Mouse (Mus musculus): ENCODE measurements at regions not wholly inside any gene's neighbourhood (a gene's known extent, or its start where the extent isn't known, plus 50 kb on each side); places are given as distances from the start of the nearest gene placed in this dataset.

DNA sequence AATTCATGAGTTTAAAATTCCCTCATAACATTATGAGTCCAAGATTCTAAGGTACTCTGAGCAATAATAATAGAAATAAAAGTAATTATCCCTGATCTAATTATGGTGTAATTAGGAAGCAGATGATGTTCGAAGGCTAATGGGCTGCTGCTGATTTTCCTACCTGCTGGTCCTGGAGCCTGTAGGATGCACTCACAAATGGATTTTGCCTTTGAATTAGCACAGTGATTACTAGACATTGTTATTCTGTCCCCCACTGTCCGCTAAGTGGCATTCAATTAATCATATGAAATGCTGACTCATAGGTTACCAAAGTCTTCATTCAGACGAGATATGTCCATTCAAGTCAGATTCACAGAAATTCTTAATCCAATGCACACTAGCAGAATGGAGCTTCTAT is 246.0 kb upstream of the Klf6 start:
- Histone ChIP-seq H3K9ac (ENCODE audit: insufficient read depth, low read depth, low read length, poor library complexity, severe bottlenecking) (no peak overlapping the region), H3K36me3 (ENCODE audit: control insufficient read depth, insufficient read depth, low read length, poor library complexity, severe bottlenecking) (no peaks in the 10 kb centered on the region), H3K9me3 (ENCODE audit: control insufficient read depth, insufficient read depth, low read depth, low read length) (no peaks in the 10 kb centered on the region), H3K4me1 (ENCODE audit: control insufficient read depth in 2 of 2, insufficient read depth in 2 of 2, low read length in 2 of 2, poor library complexity in 1 of 2) (no peaks in the 10 kb centered on the region), H3K27ac (ENCODE audit: insufficient read depth, low read depth, low read length, poor library complexity, severe bottlenecking) (no peak overlapping the region), H3K4me3 (ENCODE audit: insufficient read depth in 1 of 2, low read depth in 1 of 2, low read length in 2 of 2, poor library complexity in 1 of 2, severe bottlenecking in 1 of 2) (no peak overlapping the region)
- in situ Hi-C loops (cut with MboI; ENCODE audit: low sequenced_read_pairs in 2 of 2, unreplicated experiment in 2 of 2): no loop called here
- DNase-seq (ENCODE audit: low read depth, low spot score): no peak
- TF ChIP-seq CHD2 (IDR thresholded peaks at IDR 0.05; ENCODE audit: low read depth, low read length) (no peak), ZNF384 (IDR thresholded peaks at IDR 0.05; ENCODE audit: low read depth, low read length) (no peak), MAFK (IDR thresholded peaks at IDR 0.05; ENCODE audit: insufficient read depth, low read depth, low read length) (no peak)

DNA sequence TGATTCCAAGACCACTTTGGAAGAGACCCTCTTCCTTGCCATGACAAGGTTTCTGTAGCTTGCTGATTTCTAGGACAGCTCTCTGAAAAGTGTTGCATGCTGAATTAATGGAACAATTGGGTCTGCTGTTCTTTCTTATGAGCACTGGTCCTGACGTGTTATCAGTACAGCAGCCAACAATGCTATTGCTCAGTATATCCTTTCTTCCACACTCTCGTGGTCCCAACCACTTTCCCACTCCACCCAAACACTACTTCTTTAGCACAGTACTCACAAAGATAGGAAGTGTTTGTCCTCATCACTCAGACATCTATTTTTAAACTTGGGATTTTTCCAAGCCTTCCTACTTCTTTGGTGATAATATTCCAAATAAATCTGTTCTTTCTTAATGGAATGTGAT is 233.2 kb upstream of the Klf6 start:
- Histone ChIP-seq H3K36me3 (ENCODE audit: control insufficient read depth, insufficient read depth, low read length, poor library complexity, severe bottlenecking) (no peaks in the 10 kb centered on the region), H3K9ac (ENCODE audit: insufficient read depth, low read depth, low read length, poor library complexity, severe bottlenecking) (no peak overlapping the region), H3K4me1 (ENCODE audit: control insufficient read depth in 2 of 2, insufficient read depth in 2 of 2, low read length in 2 of 2, poor library complexity in 1 of 2) (no peaks in the 10 kb centered on the region), H3K4me3 (ENCODE audit: insufficient read depth in 1 of 2, low read depth in 1 of 2, low read length in 2 of 2, poor library complexity in 1 of 2, severe bottlenecking in 1 of 2) (no peak overlapping the region), H3K27ac (ENCODE audit: insufficient read depth, low read depth, low read length, poor library complexity, severe bottlenecking) (no peak overlapping the region), H3K9me3 (ENCODE audit: control insufficient read depth, insufficient read depth, low read depth, low read length) (no peaks in the 10 kb centered on the region)
- in situ Hi-C loops (cut with MboI; ENCODE audit: low sequenced_read_pairs in 2 of 2, unreplicated experiment in 2 of 2): no loop called here
- no peak for DNase-seq (ENCODE audit: low read depth, low spot score)
- TF ChIP-seq HCFC1 (IDR thresholded peaks at IDR 0.05; ENCODE audit: borderline replicate concordance, insufficient read depth, low read length) (no peak), ZNF384 (IDR thresholded peaks at IDR 0.05; ENCODE audit: low read depth, low read length) (no peak), MAFK (IDR thresholded peaks at IDR 0.05; ENCODE audit: insufficient read depth, low read depth, low read length) (no peak), ZC3H11A (IDR thresholded peaks at IDR 0.05; ENCODE audit: borderline replicate concordance, low read depth, low read length) (no peak), CHD2 (IDR thresholded peaks at IDR 0.05; ENCODE audit: low read depth, low read length) (no peak)

DNA sequence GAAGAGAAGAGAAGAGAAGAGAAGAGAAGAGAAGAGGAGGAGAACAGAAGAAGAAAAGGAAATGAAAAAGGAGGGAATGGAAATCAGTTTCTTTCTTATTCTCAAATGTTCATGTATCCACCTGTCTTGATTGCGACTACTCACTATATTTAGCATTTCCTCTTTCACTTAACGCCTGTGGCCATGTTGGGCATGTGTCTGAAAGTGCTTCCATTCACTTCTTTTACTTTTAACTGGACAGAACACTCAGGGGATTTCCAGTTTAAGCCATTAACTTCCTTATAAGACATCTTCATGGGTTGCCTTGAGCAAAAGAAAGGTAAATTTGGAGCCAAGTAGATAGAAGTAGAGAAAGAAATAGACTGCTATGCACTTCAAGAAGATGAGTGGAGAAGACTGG is 226.3 kb upstream of the Klf6 start:
- Histone ChIP-seq H3K9me3 (ENCODE audit: control insufficient read depth, insufficient read depth, low read depth, low read length) (no peaks in the 10 kb centered on the region), H3K4me1 (ENCODE audit: control insufficient read depth in 2 of 2, insufficient read depth in 2 of 2, low read length in 2 of 2, poor library complexity in 1 of 2) (no peaks in the 10 kb centered on the region), H3K36me3 (ENCODE audit: control insufficient read depth, insufficient read depth, low read length, poor library complexity, severe bottlenecking) (no peaks in the 10 kb centered on the region), H3K4me3 (ENCODE audit: insufficient read depth in 1 of 2, low read depth in 1 of 2, low read length in 2 of 2, poor library complexity in 1 of 2, severe bottlenecking in 1 of 2) (no peak overlapping the region), H3K9ac (ENCODE audit: insufficient read depth, low read depth, low read length, poor library complexity, severe bottlenecking) (no peak overlapping the region), H3K27ac (ENCODE audit: insufficient read depth, low read depth, low read length, poor library complexity, severe bottlenecking) (no peak overlapping the region)
- in situ Hi-C loops (cut with MboI; ENCODE audit: low sequenced_read_pairs in 2 of 2, unreplicated experiment in 2 of 2): no loop called here
- DNase-seq (ENCODE audit: low read depth, low spot score): no peak
- TF ChIP-seq ZC3H11A (IDR thresholded peaks at IDR 0.05; ENCODE audit: borderline replicate concordance, low read depth, low read length) (no peak), HCFC1 (IDR thresholded peaks at IDR 0.05; ENCODE audit: borderline replicate concordance, insufficient read depth, low read length) (no peak), ZNF384 (IDR thresholded peaks at IDR 0.05; ENCODE audit: low read depth, low read length) (no peak), MAFK (IDR thresholded peaks at IDR 0.05; ENCODE audit: insufficient read depth, low read depth, low read length) (no peak), CHD2 (IDR thresholded peaks at IDR 0.05; ENCODE audit: low read depth, low read length) (no peak)

DNA sequence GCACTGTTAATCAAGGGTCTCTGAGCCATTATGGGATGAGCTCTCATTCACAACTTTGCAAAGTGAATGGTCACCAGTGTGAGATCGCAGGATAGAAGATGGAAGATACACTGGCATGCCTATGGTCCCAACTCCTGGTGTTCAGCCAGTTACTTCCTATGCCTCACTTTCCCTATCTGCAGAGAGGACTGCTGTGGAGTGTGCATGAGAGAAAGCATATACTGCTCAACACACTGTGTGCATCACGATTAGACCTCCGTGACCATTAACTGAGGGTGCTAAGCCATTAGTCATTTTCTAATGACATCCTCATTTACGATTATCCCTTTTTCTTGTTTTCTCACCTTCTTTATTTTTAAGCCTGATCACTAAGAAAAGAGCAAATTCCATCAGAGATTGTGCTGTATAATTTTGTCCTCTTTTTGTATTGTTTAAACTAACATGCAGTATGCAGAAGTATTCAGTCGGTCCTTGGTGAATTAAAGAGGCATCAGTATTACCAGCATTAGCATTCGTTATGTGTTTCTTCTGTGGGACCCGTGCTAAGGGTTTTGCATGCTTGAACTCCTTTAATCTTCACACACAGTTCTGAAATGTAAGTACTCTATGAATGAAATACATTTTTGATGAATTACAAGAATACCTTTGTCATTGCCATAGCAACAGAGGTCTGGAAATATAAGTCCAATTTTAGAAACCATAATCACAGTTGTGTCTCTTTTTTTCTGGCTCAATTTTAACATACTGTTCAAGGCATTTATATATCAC is 219.4 kb upstream of the Klf6 start:
- H3K36me3 ChIP-seq (ENCODE audit: control insufficient read depth, insufficient read depth, low read length, poor library complexity, severe bottlenecking): no peaks in the 10 kb centered on the region
- no peak overlapping the region for H3K4me3 ChIP-seq (ENCODE audit: insufficient read depth in 1 of 2, low read depth in 1 of 2, low read length in 2 of 2, poor library complexity in 1 of 2, severe bottlenecking in 1 of 2)
- DNase-seq (ENCODE audit: low read depth, low spot score): no peak
- TF ChIP-seq CHD2 (IDR thresholded peaks at IDR 0.05; ENCODE audit: low read depth, low read length) (no peak), ZC3H11A (IDR thresholded peaks at IDR 0.05; ENCODE audit: borderline replicate concordance, low read depth, low read length) (no peak), MAFK (IDR thresholded peaks at IDR 0.05; ENCODE audit: insufficient read depth, low read depth, low read length) (no peak), HCFC1 (IDR thresholded peaks at IDR 0.05; ENCODE audit: borderline replicate concordance, insufficient read depth, low read length) (no peak), ZNF384 (IDR thresholded peaks at IDR 0.05; ENCODE audit: low read depth, low read length) (no peak)
- H3K9ac ChIP-seq (ENCODE audit: insufficient read depth, low read depth, low read length, poor library complexity, severe bottlenecking): no peak overlapping the region
- H3K9me3 ChIP-seq (ENCODE audit: control insufficient read depth, insufficient read depth, low read depth, low read length): no peaks in the 10 kb centered on the region
- no peak overlapping the region for H3K27ac ChIP-seq (ENCODE audit: insufficient read depth, low read depth, low read length, poor library complexity, severe bottlenecking)
- H3K4me1 ChIP-seq (ENCODE audit: control insufficient read depth in 2 of 2, insufficient read depth in 2 of 2, low read length in 2 of 2, poor library complexity in 1 of 2): no peaks in the 10 kb centered on the region
- in situ Hi-C loops (cut with MboI; ENCODE audit: low sequenced_read_pairs in 2 of 2, unreplicated experiment in 2 of 2): no loop called here

DNA sequence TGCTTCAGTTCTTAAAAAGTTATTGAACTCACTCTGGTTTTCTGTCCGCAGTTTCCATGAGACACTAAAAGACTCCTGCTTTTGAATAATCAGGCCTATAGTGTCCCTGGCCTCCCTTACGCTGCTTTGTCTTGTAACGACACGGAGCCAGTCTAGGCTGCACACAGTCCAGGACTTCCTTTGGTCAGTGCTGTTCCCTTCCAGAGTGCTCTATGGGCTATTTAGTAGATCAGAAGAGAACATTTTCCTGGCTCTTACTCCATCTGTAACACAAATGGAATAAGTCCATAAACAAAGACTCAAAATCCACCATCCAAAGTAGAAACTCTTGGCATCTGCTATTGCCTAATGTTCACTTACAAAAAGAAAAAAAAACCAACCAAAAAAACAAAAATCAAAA is 213.0 kb upstream of the Klf6 start:
- DNase-seq (ENCODE audit: low read depth, low spot score): no peak
- Histone ChIP-seq H3K9ac (ENCODE audit: insufficient read depth, low read depth, low read length, poor library complexity, severe bottlenecking) (no peak overlapping the region), H3K9me3 (ENCODE audit: control insufficient read depth, insufficient read depth, low read depth, low read length) (no peaks in the 10 kb centered on the region), H3K4me3 (ENCODE audit: insufficient read depth in 1 of 2, low read depth in 1 of 2, low read length in 2 of 2, poor library complexity in 1 of 2, severe bottlenecking in 1 of 2) (no peak overlapping the region), H3K27ac (ENCODE audit: insufficient read depth, low read depth, low read length, poor library complexity, severe bottlenecking) (no peak overlapping the region), H3K4me1 (ENCODE audit: control insufficient read depth in 2 of 2, insufficient read depth in 2 of 2, low read length in 2 of 2, poor library complexity in 1 of 2) (no peaks in the 10 kb centered on the region), H3K36me3 (ENCODE audit: control insufficient read depth, insufficient read depth, low read length, poor library complexity, severe bottlenecking) (no peaks in the 10 kb centered on the region)
- in situ Hi-C loops (cut with MboI; ENCODE audit: low sequenced_read_pairs in 2 of 2, unreplicated experiment in 2 of 2): no loop called here
- TF ChIP-seq ZC3H11A (IDR thresholded peaks at IDR 0.05; ENCODE audit: borderline replicate concordance, low read depth, low read length) (no peak), MAFK (IDR thresholded peaks at IDR 0.05; ENCODE audit: insufficient read depth, low read depth, low read length) (no peak), ZNF384 (IDR thresholded peaks at IDR 0.05; ENCODE audit: low read depth, low read length) (no peak), HCFC1 (IDR thresholded peaks at IDR 0.05; ENCODE audit: borderline replicate concordance, insufficient read depth, low read length) (no peak), CHD2 (IDR thresholded peaks at IDR 0.05; ENCODE audit: low read depth, low read length) (no peak)

All from ES-E14 (cell line).